Mouse (Mus musculus) MEL (cell line): ENCODE measurements around the gene Gm37240. TPM values are rescaled to one million over a fixed set of nuclear protein-coding genes. Genes with fewer than 3 reads are reported as not detected.
A peak's percentile ranks its signal among the peaks of the same experiment; 100 is the strongest.

Source experiments
- DNase-seq: peaks from one replicate; pipeline ENCODE4 v3.0.0; 2011; ENCODE audit warnings: low read depth, low spot score
- H3K27ac ChIP-seq: 2 replicates; pipeline ENCODE4 v1.5.1; 2012; ENCODE audit warnings: low read depth, mild to moderate bottlenecking, control low read depth, low read length, moderate library complexity; ENCODE audit not compliant: control insufficient read depth
- H3K27me3 ChIP-seq, 2 experiments: fragments of 150-350 bp in 1 of 2; sonication (generic) in 1 of 2; 2 replicates each; pipeline ENCODE4 v1.6.1; 2012; ENCODE audit warnings: low read length in 2 of 2, mild to moderate bottlenecking in 2 of 2, improper control_type of control experiment in 1 of 2, moderate library complexity in 1 of 2; ENCODE audit not compliant: insufficient read depth in 2 of 2, control insufficient read depth in 1 of 2
- H3K36me3 ChIP-seq, 2 experiments: 2 replicates each; pipeline ENCODE4 v1.6.1; 2012 to 2014; ENCODE audit warnings: low read length in 2 of 2, improper control_type of control experiment in 1 of 2, inconsistent platforms in 1 of 2, mild to moderate bottlenecking in 1 of 2; ENCODE audit not compliant: insufficient read depth in 2 of 2, control insufficient read depth in 1 of 2
- H3K4me1 ChIP-seq, 2 experiments: fragments of 150-350 bp in 1 of 2; sonication (generic) in 1 of 2; 2 replicates each; pipeline ENCODE4 v1.6.1; 2012; ENCODE audit warnings: low read length in 2 of 2, improper control_type of control experiment in 1 of 2, mild to moderate bottlenecking in 1 of 2; ENCODE audit not compliant: insufficient read depth in 2 of 2, control insufficient read depth in 1 of 2
- H3K4me3 ChIP-seq, 2 experiments: fragments of 150-350 bp in 1 of 2; sonication (generic) in 1 of 2; 2 replicates each; pipeline ENCODE4 v1.5.1; 2012; ENCODE audit warnings: low read depth in 2 of 2, low read length in 2 of 2, mild to moderate bottlenecking in 2 of 2, moderate library complexity in 2 of 2, control low read depth in 1 of 2, improper control_type of control experiment in 1 of 2; ENCODE audit not compliant: control insufficient read depth in 1 of 2, insufficient read depth in 1 of 2
- H3K79me2 ChIP-seq: 2 replicates; pipeline ENCODE4 v1.6.1; 2012; ENCODE audit warnings: mild to moderate bottlenecking, low read length, moderate library complexity; ENCODE audit not compliant: control insufficient read depth, poor library complexity, insufficient read depth
- H3K9ac ChIP-seq: 2 replicates; pipeline ENCODE4 v1.6.1; 2012; ENCODE audit warnings: low read depth, mild to moderate bottlenecking, control low read depth, low read length, moderate library complexity; ENCODE audit not compliant: control insufficient read depth, poor library complexity, severe bottlenecking
- H3K9me3 ChIP-seq: fragments of 150-350 bp; sonication (generic); replicated peaks from 2 replicates; pipeline ENCODE4 v1.6.1; 2012; ENCODE audit warnings: mild to moderate bottlenecking, low read length, improper control_type of control experiment, moderate library complexity; ENCODE audit not compliant: insufficient read depth
- BHLHE40 ChIP-seq: IDR thresholded peaks from 2 replicates; pipeline ENCODE4 v1.6.1; 2012; ENCODE audit warnings: low read depth, mild to moderate bottlenecking, inconsistent platforms, low read length, improper control_type of control experiment, borderline replicate concordance
- CHD1 ChIP-seq: IDR thresholded peaks from 2 replicates; pipeline ENCODE4 v1.6.1; 2012; ENCODE audit warnings: low read depth, mild to moderate bottlenecking, inconsistent platforms, low read length, improper control_type of control experiment
- CHD2 ChIP-seq: IDR thresholded peaks from 2 replicates; pipeline ENCODE4 v1.6.1; 2011; ENCODE audit warnings: low read length, improper control_type of control experiment
- CTCF ChIP-seq, 3 experiments: IDR thresholded peaks in 2 of 3; conservative IDR thresholded peaks in 1 of 3; 2 replicates each; pipeline ENCODE4 v1.5.1; 2011 to 2012; ENCODE audit warnings: low read length in 3 of 3, low read depth in 2 of 3, mild to moderate bottlenecking in 2 of 3, improper control_type of control experiment in 1 of 3, inconsistent platforms in 1 of 3, mixed read lengths in 1 of 3, moderate library complexity in 1 of 3; ENCODE audit not compliant: control insufficient read depth in 1 of 3, insufficient read depth in 1 of 3, poor library complexity in 1 of 3, severe bottlenecking in 1 of 3
- ELF1 ChIP-seq: IDR thresholded peaks from 2 replicates; pipeline ENCODE4 v1.6.1; 2014; ENCODE audit warnings: low read depth, mild to moderate bottlenecking, inconsistent platforms, low read length, improper control_type of control experiment, moderate library complexity
- EP300 ChIP-seq, 2 experiments: IDR thresholded peaks; 2 replicates each; pipeline ENCODE4 v1.6.1; 2011; ENCODE audit warnings: improper control_type of control experiment in 2 of 2, low read length in 2 of 2, low read depth in 1 of 2, mild to moderate bottlenecking in 1 of 2
- ETS1 ChIP-seq: IDR thresholded peaks from 2 replicates; pipeline ENCODE4 v1.6.1; 2012; ENCODE audit warnings: low read depth, mild to moderate bottlenecking, inconsistent platforms, low read length, improper control_type of control experiment, moderate library complexity
- GABPA ChIP-seq: IDR thresholded peaks from 2 replicates; pipeline ENCODE4 v1.6.1; 2012; ENCODE audit warnings: low read depth, mild to moderate bottlenecking, inconsistent platforms, low read length, improper control_type of control experiment, moderate library complexity
- GATA1 ChIP-seq: IDR thresholded peaks from 2 replicates; pipeline ENCODE4 v1.6.1; 2011; ENCODE audit warnings: low read depth, low read length, improper control_type of control experiment
- HCFC1 ChIP-seq: IDR thresholded peaks from 2 replicates; pipeline ENCODE4 v1.6.1; 2012; ENCODE audit warnings: low read depth, mild to moderate bottlenecking, inconsistent platforms, low read length, improper control_type of control experiment, moderate library complexity
- JUND ChIP-seq: IDR thresholded peaks from 2 replicates; pipeline ENCODE4 v1.6.1; 2011; ENCODE audit warnings: low read depth, mild to moderate bottlenecking, improper control_type of control experiment, low read length
- KAT2A ChIP-seq: conservative IDR thresholded peaks from 2 replicates; pipeline ENCODE4 v1.6.1; 2012; ENCODE audit warnings: low read depth, low read length, improper control_type of control experiment, inconsistent platforms
- MAFK ChIP-seq: IDR thresholded peaks from 2 replicates; pipeline ENCODE4 v1.6.1; 2011; ENCODE audit warnings: low read depth, mild to moderate bottlenecking, low read length, improper control_type of control experiment, borderline replicate concordance
- MAX ChIP-seq: IDR thresholded peaks from 2 replicates; pipeline ENCODE4 v1.6.1; 2011; ENCODE audit warnings: low read length, improper control_type of control experiment
- MEF2A ChIP-seq: IDR thresholded peaks from 2 replicates; pipeline ENCODE4 v1.6.1; 2014; ENCODE audit warnings: low read depth, mild to moderate bottlenecking, inconsistent platforms, low read length, improper control_type of control experiment; ENCODE audit not compliant: poor library complexity, insufficient replicate concordance, severe bottlenecking; ENCODE audit errors: extremely low read depth
- MXI1 ChIP-seq: IDR thresholded peaks from 2 replicates; pipeline ENCODE4 v1.6.1; 2011; ENCODE audit warnings: mild to moderate bottlenecking, low read depth, low read length, improper control_type of control experiment
- MYB ChIP-seq: IDR thresholded peaks from 2 replicates; pipeline ENCODE4 v1.6.1; 2011; ENCODE audit warnings: mild to moderate bottlenecking, low read depth, low read length, improper control_type of control experiment
- MYC ChIP-seq: IDR thresholded peaks from 2 replicates; pipeline ENCODE4 v1.6.1; 2011; ENCODE audit warnings: low read depth, mild to moderate bottlenecking, low read length, improper control_type of control experiment, moderate library complexity
- NRF1 ChIP-seq: IDR thresholded peaks from 2 replicates; pipeline ENCODE4 v1.6.1; 2014; ENCODE audit warnings: low read depth, mild to moderate bottlenecking, inconsistent platforms, low read length, improper control_type of control experiment, moderate library complexity; ENCODE audit not compliant: poor library complexity, insufficient read depth, severe bottlenecking
- POLR2A ChIP-seq, 2 experiments: IDR thresholded peaks; 2 replicates each; pipeline ENCODE4 v1.6.1; 2011 to 2012; ENCODE audit warnings: low read length in 2 of 2, mild to moderate bottlenecking in 2 of 2, control low read depth in 1 of 2, improper control_type of control experiment in 1 of 2, low read depth in 1 of 2, moderate library complexity in 1 of 2; ENCODE audit not compliant: control insufficient read depth in 1 of 2, insufficient read depth in 1 of 2, poor library complexity in 1 of 2
- POLR2AphosphoS2 ChIP-seq: IDR thresholded peaks from 2 replicates; pipeline ENCODE4 v1.6.1; 2011; ENCODE audit warnings: low read length, improper control_type of control experiment
- RAD21 ChIP-seq: IDR thresholded peaks from 2 replicates; pipeline ENCODE4 v1.6.1; 2011; ENCODE audit warnings: mild to moderate bottlenecking, low read depth, low read length, improper control_type of control experiment
- RCOR1 ChIP-seq: IDR thresholded peaks from 2 replicates; pipeline ENCODE4 v1.6.1; 2012; ENCODE audit warnings: low read depth, mild to moderate bottlenecking, inconsistent platforms, low read length, improper control_type of control experiment
- SMC3 ChIP-seq: IDR thresholded peaks from 2 replicates; pipeline ENCODE4 v1.6.1; 2011; ENCODE audit warnings: low read depth, low read length, improper control_type of control experiment
- TAL1 ChIP-seq: IDR thresholded peaks from 2 replicates; pipeline ENCODE4 v1.6.1; 2012; ENCODE audit warnings: mild to moderate bottlenecking, inconsistent platforms, low read length, moderate library complexity, mixed read lengths
- TBP ChIP-seq: IDR thresholded peaks from 2 replicates; pipeline ENCODE4 v1.8.0; 2011; ENCODE audit warnings: low read depth, low read length, improper control_type of control experiment
- UBTF ChIP-seq: IDR thresholded peaks from 2 replicates; pipeline ENCODE4 v1.6.1; 2012; ENCODE audit warnings: low read depth, mild to moderate bottlenecking, inconsistent platforms, low read length, improper control_type of control experiment, moderate library complexity, borderline replicate concordance; ENCODE audit not compliant: insufficient read depth
- USF1 ChIP-seq: IDR thresholded peaks from 2 replicates; pipeline ENCODE4 v1.6.1; 2014; ENCODE audit warnings: low read depth, mild to moderate bottlenecking, inconsistent platforms, low read length, improper control_type of control experiment, moderate library complexity
- USF2 ChIP-seq, 2 experiments: IDR thresholded peaks; 2 replicates each; pipeline ENCODE4 v1.6.1; 2011 to 2012; ENCODE audit warnings: improper control_type of control experiment in 2 of 2, low read length in 2 of 2, borderline replicate concordance in 1 of 2, inconsistent platforms in 1 of 2, low read depth in 1 of 2, mild to moderate bottlenecking in 1 of 2; ENCODE audit not compliant: insufficient read depth in 1 of 2
- ZC3H11A ChIP-seq: IDR thresholded peaks from 2 replicates; pipeline ENCODE4 v1.6.1; 2012; ENCODE audit warnings: low read depth, mild to moderate bottlenecking, inconsistent platforms, low read length, improper control_type of control experiment
- ZKSCAN1 ChIP-seq: IDR thresholded peaks from 2 replicates; pipeline ENCODE4 v1.6.1; 2012; ENCODE audit warnings: low read depth, mild to moderate bottlenecking, inconsistent platforms, low read length, improper control_type of control experiment, moderate library complexity
- ZMIZ1 ChIP-seq: IDR thresholded peaks from 2 replicates; pipeline ENCODE4 v1.6.1; 2012; ENCODE audit warnings: low read depth, mild to moderate bottlenecking, inconsistent platforms, low read length, improper control_type of control experiment, moderate library complexity
- ZNF384 ChIP-seq: IDR thresholded peaks from 2 replicates; pipeline ENCODE4 v1.6.1; 2012; ENCODE audit warnings: low read depth, mild to moderate bottlenecking, inconsistent platforms, low read length, improper control_type of control experiment
- polyA plus RNA-seq, 2 experiments: library from polyadenylated mRNA; stranded (reverse) in 1 of 2; unstranded in 1 of 2; fragments of >175 nt in 1 of 2; fragments of >200 nt in 1 of 2; gene quantifications; 2 replicates each; pipeline versions ENCODE4 v1.2.1 to v1.2.4; 2012; ENCODE audit warnings: low replicate concordance in 2 of 2, low read depth in 1 of 2; ENCODE audit not compliant: insufficient read length in 2 of 2, insufficient read depth in 1 of 2, missing spikeins in 1 of 2
- total RNA-seq: library from RNA; depleted of rRNA; stranded (reverse); fragments of 300-350 nt; gene quantifications from 2 replicates; pipeline ENCODE4 v1.2.3, GENCODE M21; 2012

Gene Gm37240
- total and polyA plus RNA-seq, 3 experiments = 0.04 TPM; not detected in 2

GRCm38 (mm10) chr3:84654900-84655784 is 1232.2 kb downstream of the Gm37240 start (continued):
- no peak for TF ChIP-seq GABPA

- Histone ChIP-seq H3K4me3 (peak overlapping the region; percentile 52 to 60), H3K4me1 (peaks cover 5 to 28% of the 10 kb centered on the region in 2 experiments; a peak in 3 of 4 replicates), H3K27me3 (no peaks in the 10 kb centered on the region), H3K27ac (peak overlapping the region; percentile 75), H3K9ac (peak overlapping the region; percentile 62), H3K36me3 (peaks cover 0 to 13% of the 10 kb centered on the region in 2 experiments; a peak in 2 of 4 replicates), H3K9me3 (no peaks in the 10 kb centered on the region), H3K79me2 (no peaks in the 10 kb centered on the region)
- peak; percentile 89 for DNase-seq
- no peak for TF ChIP-seq RAD21
- TF ChIP-seq ZKSCAN1 = no peak
- no peak for TF ChIP-seq MAX
- no peak for TF ChIP-seq UBTF
- TF ChIP-seq MYB = no peak
- TF ChIP-seq NRF1 = no peak
- TF ChIP-seq TAL1 = peak; percentile 62
- no peak for TF ChIP-seq ZC3H11A
- no peak for TF ChIP-seq ZNF384
- 0 out of 2 replicates have a peak, but pooled peaks have one; percentile 3 for TF ChIP-seq TBP
- TF ChIP-seq CHD1 = no peak
- TF ChIP-seq GATA1 = peak; percentile 90
- TF ChIP-seq SMC3 = no peak
- TF ChIP-seq USF2 (IDR thresholded peaks at IDR 0.05; ENCODE audit: borderline replicate concordance in 1 of 2, insufficient read depth in 1 of 2, low read depth in 1 of 2, low read length in 2 of 2) = no peak
- TF ChIP-seq BHLHE40 = no peak
- no peak for TF ChIP-seq POLR2AphosphoS2
- TF ChIP-seq MYC = no peak
- no peak for TF ChIP-seq ZMIZ1
- no peak for TF ChIP-seq MAFK
- TF ChIP-seq ETS1 = peak; percentile 91
- TF ChIP-seq ELF1 = peak; percentile 73
- no peak for TF ChIP-seq KAT2A
- TF ChIP-seq JUND = no peak
- TF ChIP-seq CTCF (IDR thresholded peaks at IDR 0.05 in 2 of 3, conservative IDR thresholded peaks at IDR 0.05 in 1 of 3; ENCODE audit: control insufficient read depth in 1 of 3, insufficient read depth in 1 of 3, low read depth in 2 of 3, low read length in 3 of 3, poor library complexity in 1 of 3, severe bottlenecking in 1 of 3) = no peak
- TF ChIP-seq USF1 = no peak
- no peak for TF ChIP-seq POLR2A (IDR thresholded peaks at IDR 0.05; ENCODE audit: control insufficient read depth in 1 of 2, insufficient read depth in 1 of 2, low read depth in 1 of 2, low read length in 2 of 2, poor library complexity in 1 of 2)
- TF ChIP-seq HCFC1 = no peak; the same call in 1 of the 2 replicates
- TF ChIP-seq CHD2 = no peak
- TF ChIP-seq GABPA = no peak
- peak; percentile 54 to 78 for TF ChIP-seq EP300 (IDR thresholded peaks at IDR 0.05; ENCODE audit: low read depth in 1 of 2, low read length in 2 of 2)
- TF ChIP-seq RCOR1 = peak; percentile 60
- TF ChIP-seq MEF2A = no peak
- no peak for TF ChIP-seq MXI1
Observed at GRCm38 (mm10) chr3:84654246-84654826, 1233.0 kb downstream of the Gm37240 start.
